Mouse (Mus musculus) lung, postnatal 4 days (tissue): ENCODE data around the gene Proser2.
A peak's percentile ranks its signal among the peaks of the same experiment; 100 is the strongest.
"Not testable (repeated sequence)": the region's sequence is repeated elsewhere in the genome, so short reads cannot be mapped to it uniquely, and the experiment has no call there.

ENCODE experiments used
- DNase-seq, 2 experiments: peaks; one replicate each; pipeline ENCODE4 v3.0.0; 2021

Gene Proser2

GRCm38 (mm10) chr2:6128136-6128805, 1.7 kb downstream of the Proser2 start:
- DNase-seq = no peak

GRCm38 (mm10) chr2:6123046-6123445, 7.0 kb downstream of the Proser2 start:
- DNase-seq = no peak

GRCm38 (mm10) chr2:6121091-6121490, 8.9 kb downstream of the Proser2 start:
- DNase-seq = no peak

GRCm38 (mm10) chr2:6118246-6118645, 11.8 kb downstream of the Proser2 start:
- DNase-seq = peak in 1 of 2 experiments; percentile 60

GRCm38 (mm10) chr2:6113792-6114191, 16.2 kb downstream of the Proser2 start:
- DNase-seq = peak in 1 of 2 experiments; percentile 15

GRCm38 (mm10) chr2:6112619-6113018, 17.4 kb downstream of the Proser2 start:
- DNase-seq = peak in 1 of 2 experiments; percentile 1

- peak in 1 of 2 experiments; percentile 6 for DNase-seq
Observed at GRCm38 (mm10) chr2:6105437-6105836, 24.6 kb downstream of the Proser2 start.

GRCm38 (mm10) chr2:6100755-6101154, 29.3 kb downstream of the Proser2 start:
- no peak for DNase-seq

GRCm38 (mm10) chr2:6100027-6100749, 29.8 kb downstream of the Proser2 start:
- DNase-seq = peak; percentile 51 to 60

GRCm38 (mm10) chr2:6099443-6099842, 30.6 kb downstream of the Proser2 start:
- DNase-seq = no peak

GRCm38 (mm10) chr2:6098924-6099323, 31.1 kb downstream of the Proser2 start:
- DNase-seq = peak; percentile 63 to 84

GRCm38 (mm10) chr2:6097113-6097716, 32.8 kb downstream of the Proser2 start:
- DNase-seq = peak in 1 of 2 experiments; percentile 24

GRCm38 (mm10) chr2:6089941-6090340, 40.1 kb downstream of the Proser2 start:
- DNase-seq = not testable (repeated sequence)

GRCm38 (mm10) chr2:6087151-6087550, 42.9 kb downstream of the Proser2 start:
- DNase-seq = no peak

- DNase-seq = peak; percentile 22 to 23
Observed at GRCm38 (mm10) chr2:6085622-6086530, 44.1 kb downstream of the Proser2 start.

- DNase-seq = peak; percentile 31 to 58
Observed at GRCm38 (mm10) chr2:6083696-6084095, 46.3 kb downstream of the Proser2 start.

GRCm38 (mm10) chr2:6082615-6083014, 47.4 kb downstream of the Proser2 start:
- no peak for DNase-seq

- DNase-seq = peak; percentile 66 to 76
Observed at GRCm38 (mm10) chr2:6081108-6081507, 48.9 kb downstream of the Proser2 start.

GRCm38 (mm10) chr2:6080037-6080436, 50.0 kb downstream of the Proser2 start:
- DNase-seq = peak in 1 of 2 experiments; percentile 41

GRCm38 (mm10) chr2:6075530-6075896, 54.5 kb downstream of the Proser2 start:
- no peak for DNase-seq

- peak; percentile 49 to 52 for DNase-seq
Observed at GRCm38 (mm10) chr2:6074891-6075529, 55.0 kb downstream of the Proser2 start.

GRCm38 (mm10) chr2:6072685-6073260, 57.2 kb downstream of the Proser2 start:
- no peak for DNase-seq
